Mouse (Mus musculus) MEL (cell line): Measurements from ENCODE around the gene Psen1. TPM values are rescaled to one million over a fixed set of nuclear protein-coding genes. Genes with fewer than 3 reads are reported as not detected.

Experiments
- DNase-seq: peaks from one replicate; pipeline ENCODE4 v3.0.0; 2011; ENCODE audit warnings: low read depth, low spot score
- H3K27ac ChIP-seq: 2 replicates; pipeline ENCODE4 v1.5.1; 2012; ENCODE audit warnings: low read depth, mild to moderate bottlenecking, control low read depth, low read length, moderate library complexity; ENCODE audit not compliant: control insufficient read depth
- H3K27me3 ChIP-seq, 2 experiments: fragments of 150-350 bp in 1 of 2; sonication (generic) in 1 of 2; 2 replicates each; pipeline ENCODE4 v1.6.1; 2012; ENCODE audit warnings: low read length in 2 of 2, mild to moderate bottlenecking in 2 of 2, improper control_type of control experiment in 1 of 2, moderate library complexity in 1 of 2; ENCODE audit not compliant: insufficient read depth in 2 of 2, control insufficient read depth in 1 of 2
- H3K36me3 ChIP-seq, 2 experiments: 2 replicates each; pipeline ENCODE4 v1.6.1; 2012 to 2014; ENCODE audit warnings: low read length in 2 of 2, improper control_type of control experiment in 1 of 2, inconsistent platforms in 1 of 2, mild to moderate bottlenecking in 1 of 2; ENCODE audit not compliant: insufficient read depth in 2 of 2, control insufficient read depth in 1 of 2
- H3K4me1 ChIP-seq, 2 experiments: fragments of 150-350 bp in 1 of 2; sonication (generic) in 1 of 2; 2 replicates each; pipeline ENCODE4 v1.6.1; 2012; ENCODE audit warnings: low read length in 2 of 2, improper control_type of control experiment in 1 of 2, mild to moderate bottlenecking in 1 of 2; ENCODE audit not compliant: insufficient read depth in 2 of 2, control insufficient read depth in 1 of 2
- H3K4me3 ChIP-seq, 2 experiments: fragments of 150-350 bp in 1 of 2; sonication (generic) in 1 of 2; 2 replicates each; pipeline ENCODE4 v1.5.1; 2012; ENCODE audit warnings: low read depth in 2 of 2, low read length in 2 of 2, mild to moderate bottlenecking in 2 of 2, moderate library complexity in 2 of 2, control low read depth in 1 of 2, improper control_type of control experiment in 1 of 2; ENCODE audit not compliant: control insufficient read depth in 1 of 2, insufficient read depth in 1 of 2
- H3K79me2 ChIP-seq: 2 replicates; pipeline ENCODE4 v1.6.1; 2012; ENCODE audit warnings: mild to moderate bottlenecking, low read length, moderate library complexity; ENCODE audit not compliant: control insufficient read depth, poor library complexity, insufficient read depth
- H3K9ac ChIP-seq: 2 replicates; pipeline ENCODE4 v1.6.1; 2012; ENCODE audit warnings: low read depth, mild to moderate bottlenecking, control low read depth, low read length, moderate library complexity; ENCODE audit not compliant: control insufficient read depth, poor library complexity, severe bottlenecking
- H3K9me3 ChIP-seq: fragments of 150-350 bp; sonication (generic); replicated peaks from 2 replicates; pipeline ENCODE4 v1.6.1; 2012; ENCODE audit warnings: mild to moderate bottlenecking, low read length, improper control_type of control experiment, moderate library complexity; ENCODE audit not compliant: insufficient read depth
- BHLHE40 ChIP-seq: IDR thresholded peaks from 2 replicates; pipeline ENCODE4 v1.6.1; 2012; ENCODE audit warnings: low read depth, mild to moderate bottlenecking, inconsistent platforms, low read length, improper control_type of control experiment, borderline replicate concordance
- CHD1 ChIP-seq: IDR thresholded peaks from 2 replicates; pipeline ENCODE4 v1.6.1; 2012; ENCODE audit warnings: low read depth, mild to moderate bottlenecking, inconsistent platforms, low read length, improper control_type of control experiment
- CTCF ChIP-seq, 3 experiments: IDR thresholded peaks in 2 of 3; conservative IDR thresholded peaks in 1 of 3; 2 replicates each; pipeline ENCODE4 v1.5.1; 2011 to 2012; ENCODE audit warnings: low read length in 3 of 3, low read depth in 2 of 3, mild to moderate bottlenecking in 2 of 3, improper control_type of control experiment in 1 of 3, inconsistent platforms in 1 of 3, mixed read lengths in 1 of 3, moderate library complexity in 1 of 3; ENCODE audit not compliant: control insufficient read depth in 1 of 3, insufficient read depth in 1 of 3, poor library complexity in 1 of 3, severe bottlenecking in 1 of 3
- E2F4 ChIP-seq: IDR thresholded peaks from 2 replicates; pipeline ENCODE4 v1.6.1; 2011; ENCODE audit warnings: low read depth, low read length, improper control_type of control experiment, borderline replicate concordance
- ELF1 ChIP-seq: IDR thresholded peaks from 2 replicates; pipeline ENCODE4 v1.6.1; 2014; ENCODE audit warnings: low read depth, mild to moderate bottlenecking, inconsistent platforms, low read length, improper control_type of control experiment, moderate library complexity
- EP300 ChIP-seq, 2 experiments: IDR thresholded peaks; 2 replicates each; pipeline ENCODE4 v1.6.1; 2011; ENCODE audit warnings: improper control_type of control experiment in 2 of 2, low read length in 2 of 2, low read depth in 1 of 2, mild to moderate bottlenecking in 1 of 2
- ETS1 ChIP-seq: IDR thresholded peaks from 2 replicates; pipeline ENCODE4 v1.6.1; 2012; ENCODE audit warnings: low read depth, mild to moderate bottlenecking, inconsistent platforms, low read length, improper control_type of control experiment, moderate library complexity
- JUND ChIP-seq: IDR thresholded peaks from 2 replicates; pipeline ENCODE4 v1.6.1; 2011; ENCODE audit warnings: low read depth, mild to moderate bottlenecking, improper control_type of control experiment, low read length
- MAFK ChIP-seq: IDR thresholded peaks from 2 replicates; pipeline ENCODE4 v1.6.1; 2011; ENCODE audit warnings: low read depth, mild to moderate bottlenecking, low read length, improper control_type of control experiment, borderline replicate concordance
- MAZ ChIP-seq: IDR thresholded peaks from 2 replicates; pipeline ENCODE4 v1.6.1; 2012; ENCODE audit warnings: low read depth, mild to moderate bottlenecking, inconsistent platforms, low read length, improper control_type of control experiment
- MYB ChIP-seq: IDR thresholded peaks from 2 replicates; pipeline ENCODE4 v1.6.1; 2011; ENCODE audit warnings: mild to moderate bottlenecking, low read depth, low read length, improper control_type of control experiment
- NELFE ChIP-seq: IDR thresholded peaks from 2 replicates; pipeline ENCODE4 v1.6.1; 2011; ENCODE audit warnings: low read depth, low read length, improper control_type of control experiment
- NRF1 ChIP-seq: IDR thresholded peaks from 2 replicates; pipeline ENCODE4 v1.6.1; 2014; ENCODE audit warnings: low read depth, mild to moderate bottlenecking, inconsistent platforms, low read length, improper control_type of control experiment, moderate library complexity; ENCODE audit not compliant: poor library complexity, insufficient read depth, severe bottlenecking
- POLR2A ChIP-seq, 2 experiments: IDR thresholded peaks; 2 replicates each; pipeline ENCODE4 v1.6.1; 2011 to 2012; ENCODE audit warnings: low read length in 2 of 2, mild to moderate bottlenecking in 2 of 2, control low read depth in 1 of 2, improper control_type of control experiment in 1 of 2, low read depth in 1 of 2, moderate library complexity in 1 of 2; ENCODE audit not compliant: control insufficient read depth in 1 of 2, insufficient read depth in 1 of 2, poor library complexity in 1 of 2
- POLR2AphosphoS2 ChIP-seq: IDR thresholded peaks from 2 replicates; pipeline ENCODE4 v1.6.1; 2011; ENCODE audit warnings: low read length, improper control_type of control experiment
- RCOR1 ChIP-seq: IDR thresholded peaks from 2 replicates; pipeline ENCODE4 v1.6.1; 2012; ENCODE audit warnings: low read depth, mild to moderate bottlenecking, inconsistent platforms, low read length, improper control_type of control experiment
- SMC3 ChIP-seq: IDR thresholded peaks from 2 replicates; pipeline ENCODE4 v1.6.1; 2011; ENCODE audit warnings: low read depth, low read length, improper control_type of control experiment
- TBP ChIP-seq: IDR thresholded peaks from 2 replicates; pipeline ENCODE4 v1.8.0; 2011; ENCODE audit warnings: low read depth, low read length, improper control_type of control experiment
- USF1 ChIP-seq: IDR thresholded peaks from 2 replicates; pipeline ENCODE4 v1.6.1; 2014; ENCODE audit warnings: low read depth, mild to moderate bottlenecking, inconsistent platforms, low read length, improper control_type of control experiment, moderate library complexity
- USF2 ChIP-seq, 2 experiments: IDR thresholded peaks; 2 replicates each; pipeline ENCODE4 v1.6.1; 2011 to 2012; ENCODE audit warnings: improper control_type of control experiment in 2 of 2, low read length in 2 of 2, borderline replicate concordance in 1 of 2, inconsistent platforms in 1 of 2, low read depth in 1 of 2, mild to moderate bottlenecking in 1 of 2; ENCODE audit not compliant: insufficient read depth in 1 of 2
- ZMIZ1 ChIP-seq: IDR thresholded peaks from 2 replicates; pipeline ENCODE4 v1.6.1; 2012; ENCODE audit warnings: low read depth, mild to moderate bottlenecking, inconsistent platforms, low read length, improper control_type of control experiment, moderate library complexity
- polyA plus RNA-seq, 2 experiments: library from polyadenylated mRNA; stranded (reverse) in 1 of 2; unstranded in 1 of 2; fragments of >175 nt in 1 of 2; fragments of >200 nt in 1 of 2; gene quantifications; 2 replicates each; pipeline versions ENCODE4 v1.2.1 to v1.2.4; 2012; ENCODE audit warnings: low replicate concordance in 2 of 2, low read depth in 1 of 2; ENCODE audit not compliant: insufficient read length in 2 of 2, insufficient read depth in 1 of 2, missing spikeins in 1 of 2
- total RNA-seq: library from RNA; depleted of rRNA; stranded (reverse); fragments of 300-350 nt; gene quantifications from 2 replicates; pipeline ENCODE4 v1.2.3, GENCODE M21; 2012

The Psen1 gene
- total and polyA plus RNA-seq, 3 experiments: 45.4 to 63.5 TPM; not detected in 1

- no peaks in the 10 kb centered on the region for H3K27me3 ChIP-seq
- no peak for DNase-seq
- no peak for TF ChIP-seq USF1
- TF ChIP-seq CTCF (IDR thresholded peaks at IDR 0.05 in 2 of 3, conservative IDR thresholded peaks at IDR 0.05 in 1 of 3; ENCODE audit: control insufficient read depth in 1 of 3, insufficient read depth in 1 of 3, low read depth in 2 of 3, low read length in 3 of 3, poor library complexity in 1 of 3, severe bottlenecking in 1 of 3): no peak
- 0 out of 2 replicates have a peak, but pooled peaks have one; percentile 17 for TF ChIP-seq RCOR1
Observed at GRCm38 (mm10) chr12:83762706-83763105, 74.8 kb downstream of the Psen1 start.

GRCm38 (mm10) chr12:83763311-83764043 is 75.5 kb downstream of the Psen1 start, which contains the start of gene Papln:
TSS of gene Papln (plus strand) at chr12:83763634.
- H3K4me3 ChIP-seq: peak within 1 kb of the TSS; percentile 23 to 50; a peak in 3 of 4 replicates
- TF ChIP-seq NELFE (no peak), MAFK (no peak), ETS1 (no peak), JUND (no peak), MAZ (no peak), NRF1 (no peak), E2F4 (no peak), CHD1 (no peak), POLR2AphosphoS2 (no peak), USF2 (IDR thresholded peaks at IDR 0.05; ENCODE audit: borderline replicate concordance in 1 of 2, insufficient read depth in 1 of 2, low read depth in 1 of 2, low read length in 2 of 2) (no peak), MYB (no peak), ZMIZ1 (no peak), RCOR1 (no peak), SMC3 (no peak), EP300 (IDR thresholded peaks at IDR 0.05; ENCODE audit: low read depth in 1 of 2, low read length in 2 of 2) (no peak), BHLHE40 (no peak), ELF1 (no peak), TBP (no peak), POLR2A (IDR thresholded peaks at IDR 0.05; ENCODE audit: control insufficient read depth in 1 of 2, insufficient read depth in 1 of 2, low read depth in 1 of 2, low read length in 2 of 2, poor library complexity in 1 of 2) (no peak)
- H3K4me1 ChIP-seq: no peaks in the 10 kb centered on the region
- no peaks in the 10 kb centered on the region for H3K9me3 ChIP-seq
- peak within 1 kb of the TSS; percentile 31; the same call in 1 of the 2 replicates for H3K9ac ChIP-seq
- no peaks in the 10 kb centered on the region for H3K36me3 ChIP-seq
- peak; percentile 37 for DNase-seq
- H3K27me3 ChIP-seq: no peaks in the 10 kb centered on the region
- no peak within 1 kb of the TSS for H3K27ac ChIP-seq
- no peaks in the 10 kb centered on the region for H3K79me2 ChIP-seq

More at GRCm38 (mm10) chr12:83762706-83763105, 74.8 kb downstream of the Psen1 start:
- no peaks in the 10 kb centered on the region for H3K4me1 ChIP-seq
- H3K27ac ChIP-seq: no peak overlapping the region
- no peaks in the 10 kb centered on the region for H3K9me3 ChIP-seq
- no peaks in the 10 kb centered on the region for H3K79me2 ChIP-seq
- H3K4me3 ChIP-seq: no peak overlapping the region
- no peaks in the 10 kb centered on the region for H3K36me3 ChIP-seq
- H3K9ac ChIP-seq: no peak overlapping the region
